Mouse (Mus musculus) T-helper 2 cell (primary cell): ENCODE results near the gene Nfxl1.
"Not testable (repeated sequence)": the region's sequence is repeated elsewhere in the genome, so short reads cannot be mapped to it uniquely, and the experiment has no call there.

ENCODE experiments used
- in situ Hi-C: fragments of 300-600 bp; cut with MboI, MseI; formaldehyde crosslinking; loops from one replicate; pipeline ENCODE4 v1.15.1; 2025; ENCODE audit warnings: high pct_unique_total_duplicates

The Nfxl1 gene

DNA sequence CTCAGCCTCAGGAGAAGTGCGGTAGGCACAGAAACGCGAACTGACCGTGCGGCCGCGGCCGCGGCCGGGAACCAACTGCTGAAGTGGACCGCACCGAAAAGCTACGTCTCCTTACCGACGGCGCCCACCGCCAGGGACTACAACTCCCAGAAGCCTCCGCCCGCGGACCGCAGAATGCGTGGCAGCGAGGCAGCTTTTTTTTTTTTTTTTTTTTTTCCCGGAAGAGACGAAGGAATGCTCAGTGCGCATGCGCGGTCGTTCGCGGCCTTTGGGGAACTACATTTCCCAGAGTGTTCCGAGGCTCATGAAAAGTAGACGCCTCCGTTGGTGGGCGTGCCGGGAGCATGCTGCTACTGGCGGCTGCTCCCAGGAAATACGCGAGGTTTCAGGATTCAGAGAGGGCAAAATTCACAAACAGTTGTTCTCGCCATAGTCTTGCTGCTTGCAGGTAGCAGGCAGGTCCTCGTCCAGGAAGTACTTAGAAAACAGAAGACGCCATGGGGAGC, at the start of gene Nfxl1:
Gene Nfxl1, minus strand, starts transcription at position 141 of the 506 bp plus-strand sequence.
- in situ Hi-C loops, result loop anchor here (25.0 kb wide), 1 partner anchor 628 kb away; no protein-coding TSS in a partner anchor

DNA sequence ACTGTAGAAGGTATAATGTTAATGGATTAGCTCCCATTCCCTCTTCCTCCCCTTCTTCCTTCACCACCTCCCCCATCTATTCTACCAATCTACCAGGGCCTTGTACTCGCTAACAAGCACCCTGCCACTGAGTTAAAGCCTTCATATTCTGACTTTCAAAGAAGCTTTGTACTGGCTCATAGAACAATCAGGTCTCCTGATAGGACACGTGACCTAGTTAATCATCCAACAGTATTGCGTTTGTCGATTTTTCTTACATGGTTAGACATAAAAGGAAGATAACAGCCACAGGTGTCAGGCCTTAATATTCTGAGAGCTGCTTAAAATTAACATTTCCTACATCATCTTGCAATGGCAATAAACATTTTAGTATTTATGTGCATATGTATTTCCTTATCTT, 43.7 kb upstream of the Nfxl1 start:
- in situ Hi-C loops, result no loop called here

DNA sequence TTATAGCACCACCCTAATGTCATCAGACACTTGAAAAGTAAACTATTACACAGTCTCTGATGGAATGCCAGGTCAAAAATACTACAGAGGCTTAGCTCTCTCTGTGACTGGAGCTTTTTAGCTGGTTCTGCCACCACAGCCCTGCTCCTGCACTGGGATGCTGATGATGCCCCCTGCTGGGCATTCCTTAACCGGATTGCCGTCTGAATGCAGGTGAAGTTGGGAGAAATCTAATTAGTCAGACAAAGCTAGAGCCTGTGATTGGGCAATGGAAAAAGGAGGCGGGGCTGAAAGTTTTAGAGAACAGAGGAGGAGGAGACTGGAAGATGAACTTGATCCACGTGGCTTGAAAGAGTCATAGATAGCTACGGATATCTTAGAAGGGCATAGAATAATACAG, 41.5 kb upstream of the Nfxl1 start:
- in situ Hi-C loops, result no loop called here

DNA sequence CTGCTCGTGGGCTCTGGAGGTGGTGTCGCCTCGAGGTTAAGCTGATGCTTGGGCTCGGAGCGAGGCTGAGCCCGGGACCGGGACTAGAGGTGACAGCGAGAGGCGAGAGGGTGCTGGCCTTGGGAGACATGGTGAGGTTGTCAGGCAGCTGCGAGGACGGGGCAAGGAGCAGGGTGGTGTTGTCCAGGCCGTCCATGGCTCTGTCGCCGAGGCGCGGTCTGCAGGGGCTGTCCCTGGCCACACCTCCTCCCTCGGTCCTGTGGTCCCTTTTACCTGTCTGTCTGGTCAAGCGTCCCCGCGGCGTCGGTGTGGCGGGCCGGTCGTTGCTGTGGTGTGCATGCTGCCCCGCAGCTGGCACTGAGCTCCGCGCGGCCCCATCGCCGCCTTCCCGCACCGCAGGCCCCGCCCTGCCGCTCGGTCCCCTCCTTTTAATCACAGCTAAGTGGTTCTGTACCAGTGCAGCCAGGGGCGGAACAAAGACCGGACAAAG, 27.8 kb upstream of the Nfxl1 start, which contains the start of gene Gm5868:
Gene Gm5868, minus strand, starts transcription at position 360 of the 490 bp plus-strand sequence.
- in situ Hi-C loops, result no loop called here

DNA sequence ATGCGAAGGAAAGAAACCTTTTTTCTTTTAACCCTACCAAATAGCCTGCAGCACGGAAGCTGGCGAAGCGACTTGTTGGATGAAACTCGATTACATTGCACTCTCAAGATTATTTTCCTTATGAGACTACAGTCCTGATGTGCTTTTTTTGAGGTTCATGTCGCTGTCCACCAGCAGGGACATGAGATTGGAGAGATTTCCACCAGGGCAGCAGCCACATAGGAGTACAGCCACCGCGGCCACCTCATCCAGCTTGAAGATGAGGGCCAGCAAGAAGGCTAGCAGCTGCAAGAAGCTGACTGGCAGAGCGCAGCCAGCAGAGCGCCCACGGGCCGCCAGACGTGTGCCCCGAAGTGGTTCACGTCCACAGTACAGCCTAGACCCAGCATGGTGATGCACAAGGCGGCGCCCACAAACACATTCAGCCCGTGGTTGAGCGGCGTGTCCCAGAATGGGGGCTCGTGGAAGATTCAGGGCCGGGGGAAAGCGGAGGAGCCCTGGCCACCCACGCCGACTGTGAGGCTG, 27.2 kb upstream of the Nfxl1 start:
- in situ Hi-C loops, result not testable (repeated sequence)

DNA sequence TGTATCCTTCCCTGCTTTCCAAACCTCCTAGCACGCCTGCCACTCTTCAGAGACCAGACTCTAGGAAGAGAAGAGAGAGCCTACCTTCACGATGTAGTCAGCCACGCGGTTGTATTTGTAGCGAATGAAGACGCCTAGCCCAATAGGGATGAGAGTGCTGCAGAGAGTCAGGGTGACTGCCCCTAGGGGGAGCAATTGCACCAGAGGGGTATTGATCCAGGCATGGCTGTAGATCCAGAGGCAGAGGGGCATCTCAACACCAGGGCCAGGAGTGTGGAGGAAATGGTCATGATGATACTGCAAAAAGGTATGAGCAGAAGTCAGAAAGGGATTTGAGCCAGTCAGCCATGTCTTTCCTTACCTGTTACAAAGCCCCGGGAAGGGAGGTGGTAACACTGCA, 26.6 kb upstream of the Nfxl1 start:
- in situ Hi-C loops, result not testable (repeated sequence)

DNA sequence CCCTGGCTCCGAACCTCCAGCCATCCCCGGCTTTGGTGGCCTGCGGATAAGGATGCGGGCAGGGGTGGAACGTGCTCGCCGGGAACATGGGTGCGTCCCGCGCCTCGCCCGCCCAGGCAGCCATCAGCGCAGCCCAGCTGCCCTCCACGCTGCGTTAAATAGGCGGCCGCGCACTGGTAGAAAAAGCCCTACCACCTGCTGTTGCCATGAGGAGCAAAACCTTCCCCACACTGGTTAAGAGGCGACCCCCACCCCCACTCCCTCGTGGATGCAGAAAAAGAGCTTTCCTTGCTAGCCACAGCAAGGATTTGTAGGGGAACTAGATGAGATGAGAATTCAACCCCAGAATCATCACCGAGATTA, 21.5 kb upstream of the Nfxl1 start, which contains the start of gene Zar1:
Gene Zar1, minus strand, starts transcription at position 285 of the 363 bp plus-strand sequence.
- in situ Hi-C loops, result loop anchor here (5.0 kb wide), 1 partner anchor 431 kb away; no protein-coding TSS in a partner anchor

DNA sequence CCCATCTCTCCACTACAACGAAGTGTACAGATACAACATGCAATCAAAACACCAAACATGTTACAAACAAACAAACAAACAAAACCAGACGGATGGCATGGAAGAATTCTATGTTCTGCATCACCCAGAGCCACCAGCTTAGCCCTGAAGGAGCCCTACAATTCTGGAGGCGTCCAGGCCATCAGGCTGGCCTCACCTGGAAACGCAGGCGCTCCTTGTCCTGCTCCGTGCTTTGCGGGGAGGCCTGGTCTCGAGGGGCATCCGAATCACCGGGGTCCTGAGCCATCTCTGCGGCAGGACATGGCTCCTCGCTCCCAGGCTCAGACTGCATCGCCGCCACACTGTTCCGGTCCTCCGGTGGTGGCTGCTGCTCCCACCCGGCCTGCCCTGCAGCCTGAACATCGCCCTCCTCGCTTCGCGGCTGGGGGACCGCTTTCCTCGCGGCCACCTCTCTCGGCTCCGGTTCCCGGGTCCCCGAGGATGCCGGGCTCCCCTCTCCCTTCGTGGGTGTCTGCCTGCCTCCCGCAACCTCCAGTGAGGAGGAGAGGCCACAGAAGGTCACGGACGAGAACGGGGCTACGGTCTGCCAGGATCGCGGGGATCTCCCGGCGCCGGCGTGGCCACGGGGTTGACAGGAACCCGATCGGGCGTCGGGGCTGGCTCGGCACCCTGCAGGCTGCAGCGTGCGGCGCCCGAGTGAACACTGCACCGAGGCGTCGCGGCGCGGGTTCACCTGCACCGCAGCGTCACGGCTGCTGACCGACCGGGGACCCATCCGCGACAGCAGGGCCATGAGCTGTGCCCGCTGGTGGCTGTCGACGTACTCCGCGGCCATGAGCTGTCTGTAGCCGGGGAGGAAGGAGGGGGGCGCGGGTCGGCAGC, 20.8 kb upstream of the Nfxl1 start:
- in situ Hi-C loops, result loop anchor here (5.0 kb wide), 1 partner anchor 432 kb away; no protein-coding TSS in a partner anchor

DNA sequence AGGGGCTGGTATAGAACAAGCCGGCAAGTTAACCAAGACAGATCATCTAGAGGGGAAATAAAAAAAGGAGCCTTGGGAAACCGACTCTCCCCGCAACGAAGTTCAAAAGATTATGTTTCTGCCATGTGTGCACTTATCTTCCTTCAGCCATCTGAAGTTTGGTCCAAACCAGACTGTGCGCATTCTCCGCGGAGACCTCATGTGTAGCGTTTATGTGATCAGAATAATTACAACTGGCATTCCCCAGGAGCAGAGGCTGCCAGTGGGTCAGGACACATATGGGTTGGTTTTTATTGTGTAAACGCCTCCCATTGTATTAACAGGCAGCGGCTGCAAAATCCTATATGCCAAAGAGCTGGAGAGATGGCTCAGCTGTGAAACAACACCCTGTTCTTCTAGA, 20.1 kb upstream of the Nfxl1 start:
- in situ Hi-C loops, result not testable (repeated sequence)

DNA sequence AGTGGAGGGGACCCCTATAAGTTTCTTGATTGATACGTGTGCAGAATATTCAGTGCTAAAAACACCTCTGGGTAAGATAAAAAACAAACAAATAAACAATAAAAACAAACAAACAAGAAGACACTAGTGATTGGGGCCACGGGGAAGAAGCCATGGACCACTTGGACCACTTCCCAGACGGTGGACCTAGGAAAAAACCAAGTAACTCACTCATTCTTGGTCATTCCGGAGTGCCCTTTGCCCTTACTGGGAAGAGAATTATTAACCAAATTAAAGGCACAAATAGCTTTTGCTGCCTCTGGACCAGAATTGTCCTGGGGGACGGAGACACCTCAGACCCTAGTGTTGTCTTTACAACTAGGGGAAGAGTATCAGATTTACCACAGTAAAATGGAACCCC, 6.1 kb upstream of the Nfxl1 start:
- in situ Hi-C loops, result loop anchor here (25.0 kb wide), 1 partner anchor 622 kb away; no protein-coding TSS in a partner anchor

DNA sequence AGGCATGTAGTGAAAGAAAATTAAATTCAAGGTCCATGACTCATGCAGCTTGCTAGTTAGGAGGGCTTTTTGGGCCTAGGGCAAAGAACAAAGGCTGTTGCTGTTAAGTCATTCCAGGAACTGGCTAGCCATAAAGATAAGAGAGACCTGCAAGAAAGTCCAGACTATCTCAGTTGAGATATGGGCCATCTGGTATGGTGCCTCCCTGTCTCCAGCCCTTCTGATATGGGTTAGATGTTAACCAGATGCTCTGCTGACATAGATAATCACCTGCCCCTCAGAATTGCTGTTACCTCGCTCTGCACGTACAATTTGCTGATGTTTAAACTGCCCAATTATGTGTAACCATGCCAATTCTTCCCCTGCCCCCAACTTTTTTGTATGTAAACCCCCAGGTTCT, 3.7 kb upstream of the Nfxl1 start:
- in situ Hi-C loops, result loop anchor here (25.0 kb wide), 1 partner anchor 624 kb away; no protein-coding TSS in a partner anchor

DNA sequence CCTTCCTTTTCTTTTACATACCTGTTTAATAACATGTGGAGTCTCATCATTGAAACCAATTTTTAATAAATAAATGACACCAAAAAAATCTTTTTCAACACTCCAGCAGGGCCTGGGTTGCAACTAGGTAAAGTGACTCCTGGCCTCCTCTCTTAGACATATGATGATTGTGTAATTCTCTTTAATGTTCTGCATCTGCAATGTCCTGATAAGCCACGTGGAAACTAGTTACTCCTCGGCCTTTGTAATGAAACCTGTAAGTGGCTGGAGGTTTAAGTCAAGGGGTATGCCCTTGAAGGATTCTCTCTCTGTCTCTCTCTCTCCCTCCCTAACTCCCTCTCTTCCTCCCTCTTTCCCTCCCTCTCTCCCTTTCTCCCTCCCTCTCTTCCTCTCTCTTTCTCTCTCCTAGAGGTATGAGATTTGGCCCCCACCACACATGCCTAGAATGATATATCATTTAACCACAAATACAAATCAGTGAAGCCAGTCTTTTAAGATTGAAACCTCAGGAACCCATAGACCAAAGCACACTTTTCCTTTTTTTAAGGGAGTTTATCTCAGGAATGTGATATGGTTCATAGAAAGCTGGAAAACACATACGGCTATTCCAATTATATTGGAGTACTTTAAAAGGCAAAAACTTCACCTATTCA, 1.6 kb upstream of the Nfxl1 start:
- in situ Hi-C loops, result loop anchor here (25.0 kb wide), 1 partner anchor 626 kb away; no protein-coding TSS in a partner anchor

DNA sequence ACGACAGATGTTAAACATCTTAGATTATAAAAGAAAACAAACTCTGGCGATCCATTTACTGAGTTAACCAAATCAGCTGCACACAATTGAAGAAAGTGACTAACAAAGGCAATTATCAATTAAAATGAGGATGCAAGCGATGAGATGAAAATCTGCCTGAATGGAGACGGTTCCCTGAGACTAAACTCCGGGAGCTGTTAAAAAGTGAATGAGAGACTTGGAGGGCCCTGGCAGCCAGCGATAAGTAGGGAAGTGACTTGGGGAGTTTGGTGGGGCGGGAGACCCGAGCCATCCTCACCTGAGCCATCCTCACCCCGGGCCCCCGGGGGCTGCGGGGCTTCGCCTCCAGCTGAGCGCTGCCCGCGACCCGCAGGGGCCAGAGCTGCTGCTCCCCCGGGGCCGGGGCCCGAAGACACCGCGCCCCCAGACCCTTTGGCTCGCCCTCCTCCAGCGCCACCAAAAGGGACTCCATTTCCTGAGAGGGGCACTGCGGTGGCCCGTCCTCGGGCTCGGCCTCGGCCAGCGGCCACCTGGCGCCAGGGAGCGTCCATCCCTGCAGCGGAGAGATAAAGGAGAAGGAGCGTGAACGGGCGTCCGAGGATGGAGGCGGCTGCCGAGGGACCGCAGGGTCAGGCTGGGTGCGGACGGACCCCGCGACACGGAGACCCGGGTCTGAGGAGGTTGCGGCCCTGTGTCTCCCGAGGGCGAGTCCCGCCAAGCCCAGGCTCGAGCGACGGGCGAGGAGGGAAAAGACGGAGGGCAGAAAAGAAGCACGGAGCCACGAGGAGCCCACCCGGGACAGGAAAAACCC, 563 bp downstream of the Nfxl1 start:
- in situ Hi-C loops, result loop anchor here (25.0 kb wide), 1 partner anchor 628 kb away; no protein-coding TSS in a partner anchor

DNA sequence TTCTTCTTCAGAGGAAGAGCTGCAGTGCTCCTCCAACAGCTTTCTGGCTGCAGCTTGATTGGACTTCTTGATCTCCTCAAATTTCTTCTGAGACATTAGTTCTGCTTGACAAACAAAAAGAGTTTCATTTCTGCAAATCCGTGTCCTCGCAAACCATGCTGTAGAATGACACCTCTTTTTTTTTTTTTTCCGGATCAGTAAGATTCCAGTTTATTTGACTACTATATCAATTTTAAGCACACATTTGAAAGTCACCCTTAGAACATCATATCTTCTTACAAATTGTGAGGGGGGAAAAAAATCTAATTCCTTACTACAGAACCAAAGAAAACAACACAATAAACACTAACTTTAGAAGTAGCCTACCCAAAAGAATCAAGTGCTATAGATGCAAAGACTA, 3.2 kb downstream of the Nfxl1 start:
- in situ Hi-C loops, result loop anchor here (25.0 kb wide), 1 partner anchor 631 kb away; no protein-coding TSS in a partner anchor

DNA sequence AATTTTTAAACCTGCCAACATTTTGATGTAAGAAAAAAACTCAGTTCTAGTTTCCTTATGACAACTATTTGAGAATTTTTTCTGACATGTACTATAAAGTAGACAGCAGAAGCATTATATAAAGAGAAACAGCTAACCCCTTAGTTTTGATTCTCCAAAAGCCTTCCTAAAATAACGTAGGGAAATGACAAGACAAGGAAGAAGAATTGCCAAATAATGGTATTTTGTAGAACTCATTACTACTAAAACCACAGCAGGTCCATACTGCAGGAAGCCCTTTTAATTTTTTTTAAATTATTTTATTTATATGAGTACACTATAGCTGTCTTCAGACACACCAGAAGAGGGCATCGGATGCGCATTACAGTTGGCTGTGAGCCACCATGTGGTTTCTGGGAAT, 8.3 kb downstream of the Nfxl1 start:
- in situ Hi-C loops, result loop anchor here (25.0 kb wide), 1 partner anchor 636 kb away; no protein-coding TSS in a partner anchor

DNA sequence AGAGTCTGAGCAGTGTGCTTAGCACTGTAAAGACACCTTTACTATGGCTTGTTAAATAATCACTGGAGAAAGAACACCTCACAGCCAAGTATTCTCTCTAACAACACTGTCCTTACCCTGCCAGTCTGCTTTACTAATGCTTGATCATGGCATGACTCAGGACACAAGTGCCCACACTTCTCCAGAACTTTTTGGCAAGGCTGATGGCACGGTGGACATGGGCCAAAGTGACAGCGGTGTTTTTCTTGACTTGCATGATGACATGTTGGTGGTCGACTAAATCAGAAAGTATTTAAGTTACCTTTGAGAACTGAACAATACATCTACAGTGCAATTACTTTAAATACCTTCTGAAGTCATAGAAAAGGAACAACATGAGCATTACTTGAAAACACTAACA, 30.6 kb downstream of the Nfxl1 start:
- in situ Hi-C loops, result no loop called here

DNA sequence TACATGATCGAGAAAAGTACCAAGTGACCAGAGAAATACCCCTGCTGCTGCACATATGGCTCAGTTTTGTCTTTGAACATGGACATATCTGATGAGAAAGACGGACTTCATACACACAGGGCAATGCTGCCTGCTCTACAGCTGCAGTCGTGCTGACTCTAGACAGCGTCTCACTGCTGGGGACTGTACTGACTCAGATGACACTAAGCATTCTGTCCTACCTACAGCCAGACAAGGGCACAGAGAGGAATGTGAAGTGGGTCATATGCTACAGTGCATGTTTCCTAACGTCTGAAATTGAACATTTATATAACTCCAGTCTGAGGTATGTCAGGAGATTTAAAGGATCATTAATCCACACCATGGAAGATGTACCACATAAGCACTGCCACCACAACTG, 45.7 kb downstream of the Nfxl1 start:
- in situ Hi-C loops, result no loop called here

DNA sequence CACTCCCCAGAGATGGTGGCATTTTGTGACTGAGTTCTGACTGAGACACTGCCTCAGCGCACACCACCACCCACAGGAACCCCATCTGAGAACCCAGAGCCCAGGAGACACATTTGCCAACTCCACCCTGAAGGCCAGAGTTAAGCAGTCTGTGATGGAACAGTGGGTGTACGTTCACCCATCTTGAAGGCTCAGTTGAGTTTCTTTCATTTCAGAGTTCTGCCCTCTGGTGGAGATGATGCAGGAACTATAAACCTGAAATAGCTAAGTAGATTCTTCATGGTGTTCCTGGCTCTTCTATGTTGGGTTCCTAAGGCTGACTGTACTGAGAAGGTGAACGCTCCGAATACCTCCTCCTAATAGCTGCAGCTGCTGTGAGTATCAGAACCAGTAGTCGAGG, 53.7 kb downstream of the Nfxl1 start:
- in situ Hi-C loops, result no loop called here

DNA sequence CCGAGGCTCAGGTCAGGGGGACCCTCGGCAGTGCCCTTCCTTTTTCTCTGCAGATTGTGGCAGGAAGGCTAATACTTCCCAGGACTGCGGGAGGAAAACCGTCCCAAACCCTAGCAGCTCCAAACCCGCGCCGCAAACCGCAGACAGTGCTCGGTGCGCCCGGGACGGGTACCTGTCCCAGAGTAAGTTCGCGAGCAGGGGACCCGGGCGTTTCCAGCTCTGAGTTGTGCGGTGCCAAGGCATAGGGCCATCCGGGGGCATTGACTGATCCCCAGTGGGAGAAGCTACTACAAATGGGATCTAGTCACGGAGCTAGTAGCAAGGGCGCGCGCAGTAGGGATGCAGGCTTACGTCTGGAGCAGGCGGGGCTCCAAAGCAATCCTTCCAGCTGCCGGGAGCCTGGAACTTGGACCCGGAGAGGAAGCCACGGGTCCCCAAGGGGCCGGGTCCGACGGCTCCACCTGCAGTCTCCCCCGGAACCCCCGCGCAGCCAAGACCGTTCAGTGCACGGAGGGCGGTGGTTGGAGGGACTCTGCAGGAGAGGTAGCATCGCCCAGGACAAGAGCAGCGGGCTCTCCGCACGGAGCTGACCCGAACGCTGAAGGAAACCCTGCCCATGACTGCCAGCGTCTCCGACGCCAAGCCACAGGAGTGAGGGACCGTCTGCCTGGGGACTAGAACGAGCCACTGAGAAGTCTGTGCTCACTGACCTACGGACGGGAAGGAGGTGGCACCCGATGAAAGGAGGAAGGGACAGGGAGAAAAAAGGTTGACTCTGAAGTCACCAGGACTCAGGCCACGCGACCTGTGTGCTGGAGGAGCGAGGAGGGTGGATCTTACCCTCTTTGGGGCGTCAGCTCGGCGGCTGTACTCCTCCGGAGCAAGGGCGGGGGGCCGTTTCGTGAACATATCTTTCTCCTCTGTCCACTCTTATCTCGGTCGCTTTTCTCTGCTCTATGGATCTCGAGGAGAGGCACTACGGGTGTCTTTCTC, 55.7 kb downstream of the Nfxl1 start, which contains the start of gene Corin:
Gene Corin, minus strand, starts transcription at position 943 of the 993 bp plus-strand sequence.
- in situ Hi-C loops, result no loop called here
